Mouse (Mus musculus): ENCODE results near the gene Nkain1. TPM values are rescaled to one million over a fixed set of nuclear protein-coding genes. Genes with fewer than 3 reads are reported as not detected.

Nkain1 gene
- not detected for polyA plus RNA-seq (2014; fragmentation: Illumina TruSeq; extraction: RNeasy Lipid Tissue Mini Kit (QIAGEN cat#74804); ENCODE audit: low read depth, low replicate concordance)

DNA sequence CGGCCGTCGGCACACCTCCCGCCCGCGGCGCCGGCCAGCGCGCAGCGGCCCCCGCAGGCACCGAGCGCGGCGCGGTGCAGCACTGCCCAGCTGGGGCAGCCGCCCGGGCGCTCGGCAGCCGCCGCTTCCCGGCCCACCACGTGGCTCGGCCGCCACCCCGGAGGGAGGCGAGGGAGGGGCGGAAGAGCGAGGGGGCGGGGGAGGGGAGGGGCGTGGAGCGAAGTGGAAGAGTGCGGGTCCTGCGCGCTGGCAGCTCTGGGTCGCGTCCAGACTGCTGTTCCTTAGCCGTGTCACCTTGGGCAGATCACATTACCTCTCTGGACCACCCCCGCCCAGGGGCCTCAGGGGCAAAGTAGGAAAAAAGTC, at the start of gene Nkain1:
TSS of gene Nkain1 (minus strand) at position 126 of the 366 bp plus-strand sequence.

Other genes with a start within 250 kb of the Nkain1 start
- gene Zcchc17, start 214.2 kb downstream of the Nkain1 start, polyA plus RNA-seq (2014; fragmentation: Illumina TruSeq; extraction: RNeasy Lipid Tissue Mini Kit (QIAGEN cat#74804); ENCODE audit: low read depth, low replicate concordance), result 39.0 TPM
- gene Snrnp40, start 214.0 kb downstream of the Nkain1 start, polyA plus RNA-seq (2014; fragmentation: Illumina TruSeq; extraction: RNeasy Lipid Tissue Mini Kit (QIAGEN cat#74804); ENCODE audit: low read depth, low replicate concordance), result 13.6 TPM
- 57.9 TPM for gene Pum1, start 89.1 kb upstream of the Nkain1 start, polyA plus RNA-seq (2014; fragmentation: Illumina TruSeq; extraction: RNeasy Lipid Tissue Mini Kit (QIAGEN cat#74804); ENCODE audit: low read depth, low replicate concordance)
- gene Sdc3, start 218.4 kb upstream of the Nkain1 start, polyA plus RNA-seq (2014; fragmentation: Illumina TruSeq; extraction: RNeasy Lipid Tissue Mini Kit (QIAGEN cat#74804); ENCODE audit: low read depth, low replicate concordance), result 49.6 TPM